Mouse (Mus musculus) midbrain, embryonic 11.5 days (tissue): ENCODE results near the gene Nomo1. TPM values are rescaled to one million over a fixed set of nuclear protein-coding genes. Genes with fewer than 3 reads are reported as not detected.
A peak's percentile ranks its signal among the peaks of the same experiment; 100 is the strongest.

Experiments used
- ATAC-seq: fragments of 200-750 bp; cut with Nextera tagmentation; 2 replicates; pipeline ENCODE4 v1.8.0; 2017; ENCODE audit warnings: moderate TSS enrichment, moderate library complexity; ENCODE audit not compliant: low FRiP score
- DNase-seq: peaks from one replicate; pipeline ENCODE4 v3.0.0; 2015; ENCODE audit warnings: low spot score; ENCODE audit errors: missing footprints
- H3K27ac ChIP-seq: fragments of 300-500 bp; sonication (generic); 2 replicates; pipeline ENCODE4 v1.5.1; 2014; ENCODE audit warnings: low read depth, low read length
- H3K27me3 ChIP-seq: fragments of 300-500 bp; sonication (generic); 2 replicates; pipeline ENCODE4 v1.6.1; 2014; ENCODE audit warnings: mild to moderate bottlenecking, low read length, moderate library complexity, mixed read lengths; ENCODE audit not compliant: control insufficient read depth, insufficient read depth
- H3K36me3 ChIP-seq: fragments of 300-500 bp; sonication (generic); 2 replicates; pipeline ENCODE4 v1.6.1; 2014; ENCODE audit warnings: mild to moderate bottlenecking, low read length, moderate library complexity, mixed read lengths; ENCODE audit not compliant: control insufficient read depth, insufficient read depth
- H3K4me1 ChIP-seq: fragments of 300-500 bp; sonication (generic); 2 replicates; pipeline ENCODE4 v1.6.1; 2014; ENCODE audit warnings: low read length; ENCODE audit not compliant: control insufficient read depth, insufficient read depth
- H3K4me2 ChIP-seq: fragments of 300-500 bp; sonication (generic); 2 replicates; pipeline ENCODE4 v1.6.1; 2014; ENCODE audit warnings: mild to moderate bottlenecking, moderate library complexity
- H3K4me3 ChIP-seq: fragments of 300-500 bp; sonication (generic); 2 replicates; pipeline ENCODE4 v1.5.1; 2014; ENCODE audit warnings: low read depth, low read length
- H3K9ac ChIP-seq: fragments of 300-500 bp; sonication (generic); 2 replicates; pipeline ENCODE4 v1.6.1; 2014; ENCODE audit warnings: low read length
- H3K9me3 ChIP-seq: fragments of 300-500 bp; sonication (generic); 2 replicates; pipeline ENCODE4 v1.6.1; 2016; ENCODE audit warnings: low read length; ENCODE audit not compliant: control insufficient read depth
- WGBS: fragments of 180-500 bp; shearing (Covaris S2); extraction: QIAGEN DNeasy Blood & Tissue Kit; methylation state at CpG from one replicate; pipeline ENCODE4 v1.1.7; 2014; 5-methylcytosine and 5-hydroxymethylcytosine counted together
- polyA plus RNA-seq: library from polyadenylated mRNA; unstranded; fragments of >200 nt; fragmentation: Nextera tagmentation; extraction: Ambion mirVana; gene quantifications from 2 replicates; pipeline ENCODE4 v1.2.1, GENCODE M21; 2014

Nomo1 gene
- polyA plus RNA-seq: 13.9 and 14.1 TPM in 2 replicates

DNA sequence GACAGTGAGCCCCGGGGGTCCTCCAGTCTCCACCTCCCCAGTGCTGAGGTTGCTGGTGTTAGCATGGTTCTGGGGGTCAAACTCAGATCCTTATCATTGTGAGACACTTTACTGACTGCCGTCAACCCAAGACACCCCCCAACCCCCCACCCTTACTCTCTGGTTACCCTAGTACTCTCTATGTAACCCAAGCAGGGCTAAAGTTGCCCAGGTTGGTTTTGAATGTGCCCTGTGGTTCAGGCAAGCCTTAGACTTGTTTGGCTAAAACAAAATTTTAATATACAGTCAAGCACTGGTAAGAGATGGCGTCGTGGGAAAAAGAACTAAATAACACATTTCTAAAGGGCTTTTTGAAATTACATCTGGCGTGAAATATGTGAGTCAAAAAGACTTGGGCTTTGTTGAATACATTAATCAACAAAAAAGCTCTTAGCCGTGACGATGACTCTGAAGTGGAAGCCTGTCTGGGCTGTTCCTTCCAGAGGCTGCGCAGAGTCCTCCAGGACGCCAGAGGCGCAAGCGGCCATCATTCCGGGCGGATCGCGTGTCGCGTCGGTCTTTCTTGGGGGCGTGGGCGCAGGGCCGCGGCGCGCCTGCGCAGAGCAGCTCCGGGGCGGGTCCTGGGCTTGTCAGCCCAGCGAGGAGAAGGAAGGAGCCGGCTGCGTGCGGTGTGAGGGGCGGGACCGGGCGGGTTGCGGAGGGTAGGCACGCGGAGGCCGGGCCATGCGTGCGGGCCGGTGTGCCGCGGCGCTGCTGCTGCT, at the start of gene Nomo1:
TSS of gene Nomo1 (plus strand) at position 590 of the 761 bp plus-strand sequence.
- ATAC-seq: peak; percentile 96
- H3K9me3 ChIP-seq: no peaks in the 10 kb centered on the region
- H3K9ac ChIP-seq: peak within 1 kb of the TSS; percentile 81
- H3K4me2 ChIP-seq: peak within 1 kb of the TSS; percentile 92
- H3K36me3 ChIP-seq: peaks cover under 1% of the 10 kb centered on the region; the same call in 1 of the 2 replicates
- no peak within 1 kb of the TSS for H3K27ac ChIP-seq
- DNase-seq: peak; percentile 100
- peaks cover 14% of the 10 kb centered on the region for H3K4me1 ChIP-seq
- peak within 1 kb of the TSS; percentile 89 for H3K4me3 ChIP-seq
- WGBS: 7% methylated on average over 40 of the region's 44 CpGs
- no peaks in the 10 kb centered on the region for H3K27me3 ChIP-seq

- H3K27me3 ChIP-seq: no peaks in the 10 kb centered on the region
- no peaks in the 10 kb centered on the region for H3K4me1 ChIP-seq
- WGBS: 69% methylated on average over 4 of the region's 6 CpGs
- DNase-seq: no peak
- no peak for ATAC-seq
- no peak overlapping the region for H3K27ac ChIP-seq
- H3K9me3 ChIP-seq: no peaks in the 10 kb centered on the region
- no peak overlapping the region for H3K4me2 ChIP-seq
- H3K4me3 ChIP-seq: no peak overlapping the region
- H3K36me3 ChIP-seq: no peaks in the 10 kb centered on the region
- no peak overlapping the region for H3K9ac ChIP-seq
Measured at GRCm38 (mm10) chr7:45986893-45987292, 46.6 kb upstream of the Nomo1 start.

GRCm38 (mm10) chr7:45988344-45988743, 45.2 kb upstream of the Nomo1 start:
- DNase-seq: no peak
- 83% methylated on average over 1 of the region's 1 CpGs for WGBS
- Histone ChIP-seq H3K27ac (no peak overlapping the region), H3K4me1 (no peaks in the 10 kb centered on the region), H3K36me3 (no peaks in the 10 kb centered on the region), H3K4me3 (no peak overlapping the region), H3K9me3 (no peaks in the 10 kb centered on the region), H3K9ac (no peak overlapping the region), H3K27me3 (no peaks in the 10 kb centered on the region), H3K4me2 (no peak overlapping the region)
- ATAC-seq: no peak

DNA sequence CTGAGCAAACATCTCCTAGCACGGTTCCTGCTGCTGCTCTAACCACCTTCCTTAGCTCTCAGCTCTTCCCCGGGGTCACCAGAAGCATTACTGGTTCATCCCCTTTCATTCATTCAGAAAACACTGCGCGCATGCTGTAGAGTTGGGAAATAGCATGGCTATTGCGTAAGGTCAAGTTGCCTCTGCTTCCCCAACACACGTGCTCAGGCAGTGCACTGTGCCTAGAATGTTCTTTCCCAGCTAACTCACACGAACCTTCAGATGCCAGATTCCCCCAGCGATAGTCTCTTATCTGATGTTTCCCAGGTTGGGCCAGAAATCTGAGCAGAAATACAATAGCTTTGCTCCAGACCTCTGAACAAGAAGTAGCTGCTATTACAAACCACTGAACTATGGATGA, 41.0 kb upstream of the Nomo1 start:
- no peaks in the 10 kb centered on the region for H3K4me1 ChIP-seq
- no peaks in the 10 kb centered on the region for H3K9me3 ChIP-seq
- H3K9ac ChIP-seq: no peak overlapping the region
- no peak for DNase-seq
- no peak overlapping the region for H3K27ac ChIP-seq
- H3K36me3 ChIP-seq: no peaks in the 10 kb centered on the region
- no peaks in the 10 kb centered on the region for H3K27me3 ChIP-seq
- ATAC-seq: no peak
- H3K4me3 ChIP-seq: no peak overlapping the region
- 94% methylated on average over 8 of the region's 8 CpGs for WGBS
- no peak overlapping the region for H3K4me2 ChIP-seq

- H3K9me3 ChIP-seq: no peaks in the 10 kb centered on the region
- H3K4me3 ChIP-seq: no peak overlapping the region
- no peak for DNase-seq
- H3K9ac ChIP-seq: no peak overlapping the region
- no peaks in the 10 kb centered on the region for H3K4me1 ChIP-seq
- WGBS: 89% methylated on average over 4 of the region's 4 CpGs
- no peaks in the 10 kb centered on the region for H3K27me3 ChIP-seq
- H3K36me3 ChIP-seq: no peaks in the 10 kb centered on the region
- no peak for ATAC-seq
- no peak overlapping the region for H3K4me2 ChIP-seq
- H3K27ac ChIP-seq: no peak overlapping the region
Measured at GRCm38 (mm10) chr7:46000577-46000976, 32.9 kb upstream of the Nomo1 start.

GRCm38 (mm10) chr7:46002748-46003147, 30.8 kb upstream of the Nomo1 start:
- ATAC-seq: no peak
- no peak overlapping the region for H3K4me2 ChIP-seq
- H3K27ac ChIP-seq: no peak overlapping the region
- H3K9ac ChIP-seq: no peak overlapping the region
- no peak overlapping the region for H3K4me3 ChIP-seq
- no peaks in the 10 kb centered on the region for H3K27me3 ChIP-seq
- no peaks in the 10 kb centered on the region for H3K9me3 ChIP-seq
- H3K36me3 ChIP-seq: no peaks in the 10 kb centered on the region
- no peaks in the 10 kb centered on the region for H3K4me1 ChIP-seq
- WGBS: 58% methylated on average over 4 of the region's 4 CpGs
- DNase-seq: no peak

DNA sequence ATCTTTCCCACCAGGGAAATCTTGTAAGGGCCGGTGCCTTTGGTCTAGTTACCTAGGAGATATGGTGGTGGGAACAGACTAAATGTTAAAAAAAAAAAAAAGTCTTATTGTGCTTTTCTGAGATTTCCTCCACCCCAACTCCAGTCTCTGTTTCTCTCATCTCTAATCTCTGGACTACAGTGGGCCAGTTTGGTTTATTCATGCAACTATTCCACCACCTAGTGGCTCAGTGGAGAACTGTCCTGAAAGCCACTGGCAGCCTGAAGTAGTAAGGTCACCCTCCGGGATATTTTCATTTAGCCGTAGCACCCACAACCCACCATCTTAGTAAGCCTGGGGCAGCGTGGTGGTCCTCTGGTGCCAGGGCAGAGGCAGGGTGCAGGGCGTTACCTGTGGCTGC, 23.9 kb upstream of the Nomo1 start:
- no peaks in the 10 kb centered on the region for H3K36me3 ChIP-seq
- ATAC-seq: peak; percentile 38; the same call in 1 of the 2 replicates
- DNase-seq: peak; percentile 96
- no peak overlapping the region for H3K4me2 ChIP-seq
- no peaks in the 10 kb centered on the region for H3K27me3 ChIP-seq
- WGBS: 24% methylated on average over 5 of the region's 5 CpGs
- no peak overlapping the region for H3K27ac ChIP-seq
- H3K9me3 ChIP-seq: no peaks in the 10 kb centered on the region
- no peak overlapping the region for H3K9ac ChIP-seq
- H3K4me3 ChIP-seq: no peak overlapping the region
- H3K4me1 ChIP-seq: peaks cover 6% of the 10 kb centered on the region

DNA sequence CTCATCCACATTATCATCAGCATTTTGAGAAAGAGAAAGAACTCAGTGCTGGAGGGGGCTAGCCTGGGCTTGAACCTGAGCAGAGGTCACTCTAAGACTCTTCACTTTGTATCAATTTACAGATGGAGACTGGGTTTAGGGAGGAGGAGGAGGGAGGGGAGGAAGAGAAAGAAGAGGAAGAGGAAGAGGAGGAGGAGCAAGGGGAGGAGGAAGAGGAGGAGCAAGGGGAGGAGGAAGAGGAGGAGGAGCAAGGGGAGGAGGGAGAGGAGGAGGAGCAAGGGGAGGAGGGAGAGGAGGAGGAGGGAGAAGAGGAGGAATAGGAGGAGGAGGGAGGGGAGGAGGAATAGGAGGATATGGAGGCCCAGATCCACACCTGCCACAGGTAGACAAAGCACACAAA, 21.4 kb upstream of the Nomo1 start:
- DNase-seq: no peak
- Histone ChIP-seq H3K9ac (no peak overlapping the region), H3K4me2 (no peak overlapping the region), H3K36me3 (no peaks in the 10 kb centered on the region), H3K4me3 (no peak overlapping the region), H3K9me3 (no peaks in the 10 kb centered on the region), H3K4me1 (peaks cover 6% of the 10 kb centered on the region), H3K27ac (no peak overlapping the region), H3K27me3 (no peaks in the 10 kb centered on the region)
- no peak for ATAC-seq

DNA sequence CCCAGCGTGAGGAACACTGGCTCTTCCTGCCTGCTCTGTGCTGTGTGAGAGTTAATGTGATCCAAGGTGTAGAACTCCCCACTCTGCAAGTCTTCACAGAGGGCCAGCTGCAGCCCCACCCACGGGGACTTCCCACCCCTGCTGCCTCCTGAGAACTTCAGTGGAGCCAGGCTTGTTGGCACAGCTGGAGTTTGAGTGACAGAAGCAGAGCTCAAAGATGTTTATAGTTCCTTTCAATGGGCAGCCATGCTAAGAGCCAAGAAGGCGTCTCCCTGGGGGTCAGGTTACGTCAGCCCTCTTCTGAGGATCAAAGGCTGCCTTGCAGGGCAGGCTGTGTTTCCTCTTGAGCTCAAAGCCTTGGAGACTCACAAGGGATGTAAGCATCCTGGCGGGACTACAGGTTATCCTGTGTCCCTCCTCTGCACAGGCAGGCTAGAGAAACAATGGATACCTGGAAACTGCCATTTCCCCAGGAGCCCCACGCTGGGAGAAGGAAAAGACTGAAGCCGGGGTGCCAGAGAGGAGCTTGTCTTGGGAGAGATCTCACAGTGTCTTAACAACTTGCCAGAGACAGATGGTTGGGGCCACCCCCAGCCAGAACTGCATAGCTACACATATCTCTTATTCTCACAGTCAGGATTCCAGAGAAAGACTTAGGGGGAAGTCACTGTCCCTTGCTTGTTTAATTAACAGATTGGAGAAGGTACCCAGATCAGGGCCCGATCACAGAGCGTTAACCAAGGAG, 20.1 kb upstream of the Nomo1 start:
- 14% methylated on average over 9 of the region's 9 CpGs for WGBS
- Histone ChIP-seq H3K9me3 (no peaks in the 10 kb centered on the region), H3K27me3 (no peaks in the 10 kb centered on the region), H3K4me3 (no peak overlapping the region), H3K4me1 (peaks cover 6% of the 10 kb centered on the region), H3K36me3 (no peaks in the 10 kb centered on the region), H3K4me2 (no peak overlapping the region), H3K9ac (no peak overlapping the region), H3K27ac (0 out of 2 replicates have a peak overlapping the region, but pooled peaks have one; percentile 25)
- DNase-seq: peak; percentile 92
- ATAC-seq: peak; percentile 55
